Mouse (Mus musculus) spleen, postnatal 4 days (tissue): ENCODE data around the gene 6330409D20Rik.

Experiments used
- DNase-seq, 2 experiments: peaks; one replicate each; pipeline ENCODE4 v3.0.0; 2022; ENCODE audit warnings: low spot score in 2 of 2

Gene 6330409D20Rik

DNA sequence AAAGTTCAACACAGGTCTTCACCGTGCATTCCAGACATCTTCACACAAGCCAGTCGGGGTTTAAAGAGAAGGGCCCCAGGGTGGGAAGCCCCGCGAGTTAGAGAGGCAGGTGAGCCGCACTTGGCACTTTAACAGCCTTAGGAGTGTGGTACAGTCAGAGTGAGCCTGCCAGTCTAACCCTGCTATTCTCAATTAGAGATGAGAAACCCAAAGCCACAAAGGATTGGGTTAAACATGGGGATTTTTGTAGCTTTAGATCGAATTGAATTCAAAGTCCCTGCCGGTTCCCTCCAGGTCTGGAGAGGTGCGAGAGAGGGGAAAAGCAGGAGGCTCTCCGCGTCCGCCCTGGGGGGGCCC lies at the start of gene 6330409D20Rik:
Gene 6330409D20Rik (minus strand): TSS at position 101 of the 357 bp plus-strand sequence.
- no peak for DNase-seq

GRCm38 (mm10) chr2:32788581-32788980 lies 47.8 kb upstream of the 6330409D20Rik start:
- DNase-seq: no peak

DNA sequence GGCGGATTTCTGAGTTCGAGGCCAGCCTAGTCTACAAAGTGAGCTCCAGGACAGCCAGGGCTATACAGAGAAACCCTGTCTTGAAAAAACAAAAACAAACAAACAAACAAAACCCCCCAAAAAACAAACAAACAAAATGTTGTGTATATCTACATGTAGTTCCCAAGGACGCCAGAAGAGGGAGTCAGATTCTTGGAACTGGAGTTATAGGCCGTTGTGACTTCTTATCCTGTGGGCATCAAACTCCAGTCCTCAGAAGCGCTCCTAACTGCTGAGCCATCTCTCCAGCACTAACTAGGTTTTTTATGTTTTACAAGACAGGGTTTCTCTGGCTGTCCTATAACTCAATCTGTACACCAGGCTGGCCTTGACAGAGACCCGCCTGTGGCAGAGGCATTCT lies 46.4 kb upstream of the 6330409D20Rik start:
- DNase-seq: no peak

DNA sequence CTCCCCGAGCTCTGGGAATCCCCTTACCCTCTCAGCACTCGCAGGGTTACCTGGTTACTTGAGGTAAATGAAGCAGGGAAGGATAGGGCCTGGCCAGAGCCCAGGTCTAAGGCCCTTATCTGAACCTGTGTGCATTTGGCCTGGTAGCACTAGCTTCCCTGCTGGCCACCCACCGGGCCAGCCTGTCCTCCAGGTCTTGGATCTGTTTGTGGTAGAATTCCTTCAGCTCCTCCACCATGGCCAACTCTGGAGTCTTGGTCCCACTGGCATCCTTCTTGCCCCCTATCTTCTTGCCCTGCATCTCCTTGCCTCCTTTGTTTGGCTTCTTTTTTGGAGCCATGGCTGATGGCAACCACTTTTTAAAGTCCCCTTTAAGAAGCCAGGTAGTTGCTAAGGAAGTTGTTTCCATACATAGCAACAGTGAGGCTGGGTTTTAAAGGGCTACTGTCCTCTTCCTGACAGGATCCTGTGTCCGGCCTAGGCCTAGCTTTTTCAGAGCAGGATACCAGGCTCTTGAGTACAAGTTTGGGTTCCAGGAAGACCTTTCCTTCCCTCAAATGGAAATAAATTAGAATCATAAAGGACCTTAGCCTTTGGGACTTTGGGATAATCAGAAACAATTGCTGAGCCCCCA lies 43.3 kb upstream of the 6330409D20Rik start, which contains the start of gene Cfap157:
Gene Cfap157 (minus strand): TSS at position 381 of the 634 bp plus-strand sequence.
- DNase-seq: no peak

GRCm38 (mm10) chr2:32781710-32782109 lies 40.9 kb upstream of the 6330409D20Rik start:
- no peak for DNase-seq

DNA sequence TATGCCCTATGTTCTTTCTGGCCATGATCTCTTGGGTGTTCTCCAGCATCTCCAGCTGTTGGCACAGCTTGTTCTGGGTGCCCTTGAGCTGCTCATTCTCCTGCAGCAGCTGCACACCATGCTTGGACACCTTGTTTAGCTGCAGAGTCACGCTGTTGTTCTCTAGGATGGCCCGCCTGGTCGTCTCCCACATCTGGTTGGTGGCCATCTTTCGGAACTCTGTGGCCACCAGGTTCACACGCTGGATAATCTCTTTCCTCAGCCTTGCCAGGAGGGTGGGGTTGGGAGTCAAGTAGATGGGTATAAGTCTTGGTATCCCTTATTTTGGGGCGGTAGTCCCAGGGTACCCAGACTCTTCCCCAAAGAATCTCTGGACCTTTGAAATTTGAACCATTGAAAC lies 38.9 kb upstream of the 6330409D20Rik start:
- DNase-seq: no peak

DNA sequence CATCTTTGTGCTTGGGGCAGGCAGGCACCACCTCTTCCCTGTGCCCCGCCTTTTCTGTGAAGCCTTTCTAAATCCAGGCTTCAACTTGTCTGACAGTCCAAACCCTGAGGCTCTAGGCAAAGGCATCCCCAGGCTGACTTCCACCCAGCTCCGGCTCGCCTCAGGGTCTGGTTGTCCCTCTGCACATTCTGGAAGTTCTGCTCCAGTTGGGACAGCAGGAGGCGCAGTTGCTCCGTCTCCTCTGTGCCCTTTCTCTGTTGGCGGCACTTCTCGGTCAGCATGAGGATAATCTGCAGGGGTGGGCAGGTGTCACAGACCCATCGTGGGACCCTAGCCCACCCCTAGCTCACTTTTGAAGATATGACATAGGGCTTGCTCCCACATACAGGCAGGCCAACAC lies 38.3 kb upstream of the 6330409D20Rik start:
- DNase-seq: peak; percentile 42 to 79

- no peak for DNase-seq
Observed at GRCm38 (mm10) chr2:32778081-32778480, 37.3 kb upstream of the 6330409D20Rik start.

- DNase-seq: peak in 1 of 2 experiments; percentile 22
Observed at GRCm38 (mm10) chr2:32776192-32776591, 35.4 kb upstream of the 6330409D20Rik start.

GRCm38 (mm10) chr2:32775359-32776074 lies 34.7 kb upstream of the 6330409D20Rik start, which contains the start of the genes Ttc16 and Ptrh1:
Gene Ttc16 (minus strand): TSS chr2:32775633.
Gene Ptrh1 (plus strand): TSS chr2:32775786.
- peak; percentile 95 to 96 for DNase-seq

DNA sequence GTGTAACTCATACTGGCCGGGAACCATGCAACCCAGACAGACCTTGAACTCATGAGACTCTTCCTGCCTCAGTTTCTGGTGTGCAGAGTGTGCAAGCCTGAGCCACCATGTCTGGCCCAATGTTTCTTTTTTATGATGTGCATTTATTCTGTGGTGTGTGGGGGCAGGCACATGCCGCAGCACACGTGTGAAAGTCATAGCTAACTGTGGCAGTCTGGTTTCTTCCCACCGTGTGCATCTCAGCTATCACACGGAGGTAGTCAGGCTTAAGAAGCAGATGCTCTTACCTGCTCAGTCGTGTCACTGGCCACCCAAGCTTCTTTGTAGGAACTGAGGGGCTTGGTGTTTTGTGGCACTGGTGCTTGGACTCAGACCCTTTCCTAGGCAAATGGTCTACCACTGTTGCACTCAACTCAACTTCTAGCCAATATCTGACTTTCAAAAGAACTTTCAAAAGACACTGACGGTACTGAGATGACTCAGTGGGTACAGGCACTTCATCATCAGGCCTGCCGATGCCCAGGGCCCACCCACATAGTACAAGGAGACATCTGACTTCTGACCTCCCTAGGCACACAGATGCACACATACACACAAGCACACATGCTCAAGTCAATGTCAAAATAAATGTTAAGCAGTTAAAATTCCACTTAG lies 31.9 kb upstream of the 6330409D20Rik start:
- no peak for DNase-seq

- DNase-seq: no peak
Observed at GRCm38 (mm10) chr2:32771886-32772285, 31.1 kb upstream of the 6330409D20Rik start.

GRCm38 (mm10) chr2:32769327-32770085 lies 28.7 kb upstream of the 6330409D20Rik start:
- no peak for DNase-seq

DNA sequence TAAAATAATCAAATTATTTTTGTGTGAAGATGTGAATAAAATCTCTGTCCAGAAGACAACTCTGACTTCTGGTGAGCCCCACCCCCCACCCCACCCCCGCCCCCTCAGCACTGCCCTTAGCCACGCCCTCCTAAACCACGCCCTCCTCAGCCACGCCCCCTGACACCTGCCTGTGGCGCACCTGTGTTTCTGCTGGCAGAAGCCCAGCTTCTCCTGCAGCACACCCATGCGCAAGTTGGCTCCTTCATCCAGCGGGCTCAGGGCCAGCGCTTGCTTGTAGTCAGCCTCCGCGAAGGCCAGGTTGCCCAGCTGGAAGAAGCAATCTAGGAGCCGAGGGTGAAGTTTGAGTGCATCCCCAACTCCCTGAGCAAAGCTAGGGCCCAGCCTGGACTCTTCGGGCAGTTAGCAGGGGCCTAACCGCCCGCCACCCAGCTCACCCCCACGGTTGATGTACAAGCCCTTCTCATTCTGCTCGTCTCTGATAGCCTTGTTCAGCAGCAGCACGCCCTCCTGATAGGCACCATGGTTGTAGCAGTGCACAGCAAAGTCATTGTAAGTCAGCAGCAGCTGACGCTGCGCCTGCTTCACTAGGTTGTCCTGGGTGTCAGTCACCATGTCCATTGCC lies 28.0 kb upstream of the 6330409D20Rik start:
- peak; percentile 46 to 67 for DNase-seq

- no peak for DNase-seq
Observed at GRCm38 (mm10) chr2:32767241-32767640, 26.4 kb upstream of the 6330409D20Rik start.

- DNase-seq: no peak
Observed at GRCm38 (mm10) chr2:32763353-32763752, 22.5 kb upstream of the 6330409D20Rik start.

DNA sequence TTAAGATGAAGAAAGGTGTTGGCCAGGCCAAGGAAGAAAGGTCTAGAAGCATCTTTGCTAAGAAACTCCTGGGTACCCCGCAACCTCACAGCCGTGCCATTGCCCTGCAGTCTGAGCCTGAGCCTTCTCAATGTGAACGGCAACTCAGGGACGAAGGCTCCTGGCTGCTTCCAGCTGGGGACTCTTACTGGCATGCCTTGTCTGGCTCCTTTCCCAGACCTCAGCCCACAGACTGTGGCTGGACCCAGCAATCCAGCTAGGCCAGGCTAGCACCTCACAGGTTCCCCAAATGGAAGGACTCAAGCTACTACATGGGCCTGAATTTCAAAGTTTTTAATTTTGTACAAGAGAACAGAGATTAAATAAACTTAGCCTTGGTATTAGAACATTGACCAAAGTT lies 21.0 kb upstream of the 6330409D20Rik start:
- DNase-seq: no peak

DNA sequence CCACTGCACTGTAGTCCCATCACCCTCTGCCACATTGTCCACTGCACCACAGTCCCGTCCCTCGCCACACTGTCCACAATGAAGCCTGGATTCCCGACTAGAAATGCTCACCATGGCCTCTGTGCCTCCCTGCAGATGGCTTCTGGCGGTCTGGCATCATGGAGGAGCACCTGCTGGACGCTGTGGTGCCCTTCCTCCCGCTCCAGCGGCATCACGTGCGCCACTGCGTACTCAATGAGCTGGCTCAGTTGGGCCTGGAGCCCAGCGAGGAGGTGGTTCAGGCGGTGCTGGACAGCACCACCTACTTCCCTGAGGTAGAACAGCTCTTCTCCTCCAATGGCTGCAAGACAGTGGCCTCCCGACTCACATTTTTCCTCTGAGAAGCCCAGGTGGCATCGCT lies 20.5 kb upstream of the 6330409D20Rik start:
- DNase-seq: peak in 1 of 2 experiments; percentile 61

- no peak for DNase-seq
Observed at GRCm38 (mm10) chr2:32759001-32759400, 18.2 kb upstream of the 6330409D20Rik start.

DNA sequence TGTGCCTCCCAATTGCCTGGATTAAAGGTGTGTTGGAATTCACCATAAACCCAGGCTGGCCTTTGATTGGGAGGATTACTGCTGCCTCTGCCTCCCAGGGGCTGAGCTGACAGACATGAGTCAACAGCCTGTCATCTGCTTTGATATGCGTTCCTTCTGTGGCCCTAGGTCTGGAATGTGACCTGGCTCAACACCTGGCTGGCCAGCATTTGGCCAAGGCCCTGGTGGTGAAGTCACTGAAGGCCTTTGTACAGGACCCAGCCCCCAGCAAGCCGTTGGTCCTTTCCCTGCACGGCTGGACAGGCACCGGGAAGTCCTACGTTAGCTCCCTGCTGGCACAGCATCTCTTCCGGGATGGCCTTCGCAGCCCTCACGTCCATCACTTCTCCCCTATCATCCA lies 17.7 kb upstream of the 6330409D20Rik start:
- no peak for DNase-seq

- peak; percentile 96 to 97 for DNase-seq
Observed at GRCm38 (mm10) chr2:32757056-32757845, 16.4 kb upstream of the 6330409D20Rik start, which contains the start of gene Tor2a. Gene Tor2a (plus strand): TSS chr2:32757234.
